ENCODE assay signal across 9 mouse cellular contexts in genomic region chr7:113505047-113505446, GRCm38 (mm10).
"Had no signal": no experiment of that assay in that cellular context is flagged by ENCODE, and none has a peak within 500 bp of the region (broad histone marks: within the 10 kb centered on the region; RNA-seq: fewer than 3 reads in every experiment).

No protein-coding gene starts in this region.

- H3K27me3 ChIP-seq: intestine, embryonic 15.5 days; midbrain, embryonic 15.5 days had no signal

- H3K27ac ChIP-seq: intestine, embryonic 15.5 days; left cerebral cortex, adult 2 months; limb, embryonic 10.5 days; liver, embryonic 12.5 days; midbrain, embryonic 15.5 days had no signal

- DNase-seq: kidney, adult 18-20 months; kidney, postnatal 14 days; right cerebral cortex, postnatal 14 days; thymus, postnatal 4 days had no signal

- H3K36me3 ChIP-seq: intestine, embryonic 15.5 days; limb, embryonic 10.5 days; liver, embryonic 12.5 days; midbrain, embryonic 15.5 days had no signal

- H3K4me1 ChIP-seq: intestine, embryonic 15.5 days; liver, embryonic 12.5 days; midbrain, embryonic 15.5 days had no signal

- H3K4me3 ChIP-seq: intestine, embryonic 15.5 days; left cerebral cortex, adult 2 months; limb, embryonic 10.5 days; liver, embryonic 12.5 days; midbrain, embryonic 15.5 days had no signal

- H3K9me3 ChIP-seq: intestine, embryonic 15.5 days; limb, embryonic 10.5 days; liver, embryonic 12.5 days; midbrain, embryonic 15.5 days had no signal

- ATAC-seq: intestine, embryonic 15.5 days; liver, embryonic 12.5 days; midbrain, embryonic 15.5 days had no signal
